Mouse (Mus musculus): Measurements from ENCODE around the gene Ms4a6b. TPM values are rescaled to one million over a fixed set of nuclear protein-coding genes. Genes with fewer than 3 reads are reported as not detected.
"Not testable (repeated sequence)": the region's sequence is repeated elsewhere in the genome, so short reads cannot be mapped to it uniquely, and the experiment has no call there.

Ms4a6b gene
- polyA plus RNA-seq, 1 experiment from 2014 or later: 8.4 TPM

DNA sequence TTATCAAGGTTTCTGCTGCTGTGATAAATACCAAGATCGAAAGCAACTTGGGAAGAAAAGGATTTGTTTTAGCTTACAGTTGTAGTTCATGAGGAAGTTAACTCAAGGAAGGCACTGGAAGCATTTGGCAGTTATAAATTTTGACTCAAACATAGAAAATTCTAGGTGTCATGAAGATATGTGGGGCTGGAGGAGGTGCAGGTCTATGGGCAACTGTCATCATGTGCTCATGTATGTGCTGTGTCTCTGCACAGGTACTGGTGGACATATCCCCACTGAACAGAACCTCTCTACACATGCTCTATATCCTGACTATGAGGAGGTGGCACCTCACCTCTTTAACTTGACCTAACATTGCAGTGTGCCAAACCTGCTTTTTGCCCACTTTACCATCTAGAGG lies 29.7 kb upstream of the Ms4a6b start:
- 92% methylated on average over 1 of the region's 1 CpGs for WGBS
- no peak overlapping the region for H3K27ac ChIP-seq (ENCODE audit: low read length)
- no peak overlapping the region for H3K4me2 ChIP-seq (ENCODE audit: low read depth, low read length)
- no peaks in the 10 kb centered on the region for H3K9me3 ChIP-seq (replicated peaks; ENCODE audit: control insufficient read depth, low read length)
- no peaks in the 10 kb centered on the region for H3K36me3 ChIP-seq (ENCODE audit: control insufficient read depth, insufficient read depth, low read length)
- no peak for ATAC-seq (ENCODE audit: insufficient read depth, low FRiP score)
- H3K4me1 ChIP-seq (ENCODE audit: control insufficient read depth, insufficient read depth, low read length): 0 out of 2 replicates have a peak, but pooled peaks cover 2% of the 10 kb centered on the region
- H3K4me3 ChIP-seq (replicated peaks; ENCODE audit: low read length): no peak overlapping the region
- H3K9ac ChIP-seq (ENCODE audit: low read length): no peak overlapping the region
- no peaks in the 10 kb centered on the region for H3K27me3 ChIP-seq (ENCODE audit: control insufficient read depth, insufficient read depth, low read length)

DNA sequence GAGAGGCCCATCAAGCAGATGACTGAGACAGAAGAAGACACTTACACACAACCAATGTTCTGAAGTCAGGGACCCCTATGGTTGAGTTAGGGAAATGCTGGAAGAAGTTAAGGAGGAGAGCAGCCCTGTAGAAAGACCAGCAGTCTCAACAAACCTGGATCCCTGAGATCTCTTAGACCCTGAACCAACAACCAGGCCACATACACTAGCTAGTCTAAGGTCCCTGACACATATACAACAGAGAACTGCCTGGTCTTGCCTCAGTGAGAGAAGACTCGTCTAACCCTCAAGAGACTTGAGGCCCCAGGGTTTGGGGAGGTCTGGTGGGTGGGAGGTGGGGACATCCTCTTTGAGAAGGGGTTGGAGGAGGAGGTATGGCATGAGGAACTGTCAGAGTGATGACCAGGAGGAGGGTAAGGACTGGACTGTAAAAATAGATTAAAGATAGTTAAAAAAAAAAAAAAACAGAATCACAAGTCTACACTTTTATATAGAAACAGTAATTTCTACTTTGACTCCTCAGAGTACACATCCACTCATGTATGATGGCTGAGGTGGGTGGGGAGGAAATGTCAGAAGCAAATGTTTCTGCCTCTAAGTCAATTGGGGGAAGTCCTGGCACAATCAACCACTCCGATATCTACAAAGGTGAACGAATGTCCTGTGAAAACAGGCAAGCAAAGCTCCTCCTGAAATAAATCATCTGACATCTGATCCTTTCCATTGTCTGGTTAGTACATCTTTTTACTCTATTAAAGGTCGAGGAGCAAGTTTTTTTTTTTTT lies 24.7 kb upstream of the Ms4a6b start:
- no peak overlapping the region for H3K4me3 ChIP-seq (replicated peaks; ENCODE audit: low read length)
- no peaks in the 10 kb centered on the region for H3K27me3 ChIP-seq (ENCODE audit: control insufficient read depth, insufficient read depth, low read length)
- H3K4me2 ChIP-seq (ENCODE audit: low read depth, low read length): no peak overlapping the region
- ATAC-seq (ENCODE audit: insufficient read depth, low FRiP score): no peak
- no peak overlapping the region for H3K27ac ChIP-seq (ENCODE audit: low read length)
- 66% methylated on average over 4 of the region's 4 CpGs for WGBS
- H3K4me1 ChIP-seq (ENCODE audit: control insufficient read depth, insufficient read depth, low read length): no peaks in the 10 kb centered on the region
- H3K36me3 ChIP-seq (ENCODE audit: control insufficient read depth, insufficient read depth, low read length): no peaks in the 10 kb centered on the region
- H3K9me3 ChIP-seq (replicated peaks; ENCODE audit: control insufficient read depth, low read length): no peaks in the 10 kb centered on the region
- H3K9ac ChIP-seq (ENCODE audit: low read length): no peak overlapping the region

DNA sequence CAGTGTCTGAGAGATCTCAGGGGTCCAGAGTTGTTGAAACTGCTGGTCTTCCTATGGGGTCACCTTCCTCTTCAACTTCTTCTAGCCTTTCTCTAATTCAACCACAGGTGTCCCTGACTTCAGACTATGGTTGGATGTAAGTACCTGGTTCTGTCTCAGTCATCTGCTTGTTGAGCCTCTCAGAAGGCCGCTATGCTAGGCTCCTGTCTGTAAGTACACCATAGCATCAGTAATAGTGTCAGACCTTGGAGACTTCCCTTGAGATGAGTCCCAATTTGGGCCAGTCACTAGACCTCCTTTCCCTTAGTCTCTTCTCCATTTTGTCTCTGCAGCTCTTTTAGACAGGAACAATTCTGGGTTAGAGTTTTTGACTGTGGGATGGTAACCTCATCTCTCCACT lies 23.6 kb upstream of the Ms4a6b start:
- H3K27me3 ChIP-seq (ENCODE audit: control insufficient read depth, insufficient read depth, low read length): no peaks in the 10 kb centered on the region
- H3K4me1 ChIP-seq (ENCODE audit: control insufficient read depth, insufficient read depth, low read length): no peaks in the 10 kb centered on the region
- no peaks in the 10 kb centered on the region for H3K9me3 ChIP-seq (replicated peaks; ENCODE audit: control insufficient read depth, low read length)
- no peak for ATAC-seq (ENCODE audit: insufficient read depth, low FRiP score)
- H3K27ac ChIP-seq (ENCODE audit: low read length): no peak overlapping the region
- 75% methylated on average over 1 of the region's 1 CpGs for WGBS
- no peak overlapping the region for H3K9ac ChIP-seq (ENCODE audit: low read length)
- no peaks in the 10 kb centered on the region for H3K36me3 ChIP-seq (ENCODE audit: control insufficient read depth, insufficient read depth, low read length)
- H3K4me3 ChIP-seq (replicated peaks; ENCODE audit: low read length): no peak overlapping the region
- no peak overlapping the region for H3K4me2 ChIP-seq (ENCODE audit: low read depth, low read length)

DNA sequence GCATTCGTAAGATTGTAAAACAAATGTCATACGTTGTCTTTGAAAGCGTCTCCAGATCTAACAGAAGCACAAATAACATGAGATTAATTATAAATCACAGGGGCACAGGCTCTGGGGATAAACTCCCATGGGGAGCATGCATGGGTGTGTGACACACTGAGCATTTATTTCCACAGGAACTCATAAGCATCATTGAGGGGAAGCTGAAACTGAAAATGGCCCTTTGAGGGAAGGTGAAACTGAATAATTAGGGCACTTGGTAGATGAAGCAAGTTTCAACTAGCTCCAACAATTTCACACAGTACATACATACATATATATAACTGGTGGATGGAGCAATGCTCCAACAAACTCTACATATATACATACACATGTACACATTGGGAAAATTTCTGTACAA lies 21.8 kb upstream of the Ms4a6b start:
- H3K9ac ChIP-seq (ENCODE audit: low read length): no peak overlapping the region
- 60% methylated on average over 3 of the region's 3 CpGs for WGBS
- no peak overlapping the region for H3K4me2 ChIP-seq (ENCODE audit: low read depth, low read length)
- H3K4me1 ChIP-seq (ENCODE audit: control insufficient read depth, insufficient read depth, low read length): no peaks in the 10 kb centered on the region
- H3K4me3 ChIP-seq (replicated peaks; ENCODE audit: low read length): no peak overlapping the region
- H3K9me3 ChIP-seq (replicated peaks; ENCODE audit: control insufficient read depth, low read length): no peaks in the 10 kb centered on the region
- no peak for ATAC-seq (ENCODE audit: insufficient read depth, low FRiP score)
- H3K27me3 ChIP-seq (ENCODE audit: control insufficient read depth, insufficient read depth, low read length): no peaks in the 10 kb centered on the region
- no peak overlapping the region for H3K27ac ChIP-seq (ENCODE audit: low read length)
- no peaks in the 10 kb centered on the region for H3K36me3 ChIP-seq (ENCODE audit: control insufficient read depth, insufficient read depth, low read length)

DNA sequence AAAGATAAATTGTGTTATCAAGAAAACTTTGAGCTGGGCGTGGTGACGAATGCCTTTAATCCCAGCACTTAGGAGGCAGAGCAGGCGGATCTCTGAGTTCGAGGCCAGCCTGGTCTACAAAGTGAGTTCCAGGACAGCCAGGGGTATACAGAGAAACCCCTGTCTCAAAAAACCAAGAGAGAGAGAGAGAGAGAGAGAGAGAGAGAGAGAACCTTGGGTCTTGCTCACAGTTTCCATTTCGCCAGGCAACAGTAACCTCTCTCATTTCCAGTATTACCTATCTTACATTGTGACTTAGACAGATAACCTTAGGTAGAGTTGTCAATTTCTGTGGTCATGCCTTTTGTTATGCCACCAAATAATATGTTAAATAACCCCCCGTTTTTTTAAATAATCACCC lies 20.0 kb upstream of the Ms4a6b start:
- Histone ChIP-seq H3K4me2 (ENCODE audit: low read depth, low read length) (no peak overlapping the region), H3K4me1 (ENCODE audit: control insufficient read depth, insufficient read depth, low read length) (no peaks in the 10 kb centered on the region), H3K4me3 (replicated peaks; ENCODE audit: low read length) (no peak overlapping the region), H3K27me3 (ENCODE audit: control insufficient read depth, insufficient read depth, low read length) (no peaks in the 10 kb centered on the region), H3K36me3 (ENCODE audit: control insufficient read depth, insufficient read depth, low read length) (no peaks in the 10 kb centered on the region), H3K27ac (ENCODE audit: low read length) (no peak overlapping the region), H3K9me3 (replicated peaks; ENCODE audit: control insufficient read depth, low read length) (no peaks in the 10 kb centered on the region), H3K9ac (ENCODE audit: low read length) (no peak overlapping the region)
- no peak for ATAC-seq (ENCODE audit: insufficient read depth, low FRiP score)
- WGBS: 75% methylated on average over 6 of the region's 6 CpGs

DNA sequence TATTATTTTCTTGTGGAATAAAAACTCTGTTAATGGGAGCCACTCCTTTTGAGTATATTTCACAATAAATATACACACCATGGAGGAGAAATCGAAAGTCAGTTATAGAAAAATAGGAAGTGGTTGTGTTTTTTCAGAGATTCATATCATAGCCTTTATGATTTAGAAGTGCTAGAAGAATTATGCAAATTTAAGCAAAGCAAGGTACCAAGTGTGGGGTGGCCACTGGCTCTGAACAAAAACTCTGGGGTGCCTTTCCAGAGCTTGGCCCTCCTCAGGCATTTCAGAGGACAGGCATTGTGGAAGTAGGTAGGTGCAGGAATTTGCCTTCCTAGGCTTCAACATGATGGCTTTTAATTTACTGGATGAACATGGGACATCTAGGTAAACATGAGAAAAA lies 19.0 kb upstream of the Ms4a6b start:
- 85% methylated on average over 1 of the region's 1 CpGs for WGBS
- not testable (repeated sequence) for H3K27ac ChIP-seq (ENCODE audit: low read length); H3K27me3 ChIP-seq (ENCODE audit: control insufficient read depth, insufficient read depth, low read length); ATAC-seq (ENCODE audit: insufficient read depth, low FRiP score); H3K36me3 ChIP-seq (ENCODE audit: control insufficient read depth, insufficient read depth, low read length); H3K4me3 ChIP-seq (replicated peaks; ENCODE audit: low read length); H3K4me1 ChIP-seq (ENCODE audit: control insufficient read depth, insufficient read depth, low read length); H3K9ac ChIP-seq (ENCODE audit: low read length); H3K4me2 ChIP-seq (ENCODE audit: low read depth, low read length); H3K9me3 ChIP-seq (replicated peaks; ENCODE audit: control insufficient read depth, low read length)

DNA sequence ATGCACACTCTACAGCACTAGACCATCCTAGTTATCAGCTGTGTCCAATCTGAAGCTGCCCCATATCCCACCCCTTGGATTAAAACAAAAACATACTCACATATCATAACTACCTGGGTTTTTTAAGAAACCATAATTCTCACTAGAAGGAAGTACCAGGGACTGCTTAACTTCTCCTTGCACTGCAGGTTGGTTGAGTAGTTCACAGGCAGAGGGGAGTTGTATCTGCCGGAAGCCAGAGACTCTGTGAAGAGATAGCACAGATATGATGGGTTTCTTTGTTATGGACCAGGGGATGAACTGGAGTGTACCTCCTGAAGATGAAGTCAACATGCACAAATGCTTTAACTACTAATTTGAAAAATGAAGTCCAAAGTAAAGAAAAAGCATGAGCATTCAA lies 15.5 kb upstream of the Ms4a6b start:
- 82% methylated on average over 1 of the region's 1 CpGs for WGBS
- ATAC-seq (ENCODE audit: insufficient read depth, low FRiP score): no peak
- no peak overlapping the region for H3K27ac ChIP-seq (ENCODE audit: low read length)
- no peak overlapping the region for H3K9ac ChIP-seq (ENCODE audit: low read length)
- no peaks in the 10 kb centered on the region for H3K36me3 ChIP-seq (ENCODE audit: control insufficient read depth, insufficient read depth, low read length)
- no peaks in the 10 kb centered on the region for H3K27me3 ChIP-seq (ENCODE audit: control insufficient read depth, insufficient read depth, low read length)
- no peak overlapping the region for H3K4me3 ChIP-seq (replicated peaks; ENCODE audit: low read length)
- H3K4me1 ChIP-seq (ENCODE audit: control insufficient read depth, insufficient read depth, low read length): no peaks in the 10 kb centered on the region
- no peaks in the 10 kb centered on the region for H3K9me3 ChIP-seq (replicated peaks; ENCODE audit: control insufficient read depth, low read length)
- no peak overlapping the region for H3K4me2 ChIP-seq (ENCODE audit: low read depth, low read length)

DNA sequence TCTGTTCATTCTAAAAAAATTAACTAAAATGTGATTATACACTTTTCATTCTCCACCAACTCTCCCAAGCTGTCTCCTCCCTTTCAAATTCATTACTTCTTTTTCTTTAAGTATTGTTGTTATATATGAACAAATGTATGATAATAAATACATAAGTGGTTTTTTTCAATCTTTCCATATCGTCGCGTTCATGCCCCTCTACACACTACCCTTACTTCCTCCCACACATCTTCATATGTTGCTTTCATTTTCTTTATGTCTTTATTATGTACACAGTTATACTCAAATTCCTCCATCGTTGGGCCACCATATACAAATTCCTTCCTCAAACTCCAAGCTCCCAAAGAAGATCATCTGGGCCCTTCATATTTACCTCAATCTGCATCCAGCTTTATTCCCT lies 15.0 kb upstream of the Ms4a6b start:
- no peaks in the 10 kb centered on the region for H3K4me1 ChIP-seq (ENCODE audit: control insufficient read depth, insufficient read depth, low read length)
- H3K4me3 ChIP-seq (replicated peaks; ENCODE audit: low read length): no peak overlapping the region
- no peak overlapping the region for H3K4me2 ChIP-seq (ENCODE audit: low read depth, low read length)
- WGBS: 84% methylated on average over 4 of the region's 4 CpGs
- no peak overlapping the region for H3K9ac ChIP-seq (ENCODE audit: low read length)
- no peaks in the 10 kb centered on the region for H3K36me3 ChIP-seq (ENCODE audit: control insufficient read depth, insufficient read depth, low read length)
- H3K27ac ChIP-seq (ENCODE audit: low read length): no peak overlapping the region
- no peaks in the 10 kb centered on the region for H3K27me3 ChIP-seq (ENCODE audit: control insufficient read depth, insufficient read depth, low read length)
- H3K9me3 ChIP-seq (replicated peaks; ENCODE audit: control insufficient read depth, low read length): no peaks in the 10 kb centered on the region
- ATAC-seq (ENCODE audit: insufficient read depth, low FRiP score): no peak

DNA sequence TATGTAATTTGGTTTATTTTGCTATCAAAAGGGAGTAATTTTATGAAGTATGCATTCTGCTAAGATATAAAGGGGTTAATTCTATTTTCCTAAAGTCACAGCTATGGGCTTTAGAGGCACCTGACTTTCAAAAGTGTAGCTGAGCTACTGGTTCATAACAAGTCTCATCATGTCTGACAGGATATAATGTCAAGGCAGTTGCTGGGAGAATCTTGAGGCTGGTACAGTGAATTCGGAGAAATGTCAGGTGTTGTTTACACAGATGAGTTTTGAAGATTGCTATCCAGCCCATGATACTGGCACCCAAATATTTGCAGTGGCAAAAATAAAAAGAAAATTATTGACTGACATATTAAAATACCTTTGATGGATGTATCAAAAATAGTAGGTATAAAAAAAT lies 11.5 kb upstream of the Ms4a6b start:
- Histone ChIP-seq H3K27ac (ENCODE audit: low read length) (no peak overlapping the region), H3K4me3 (replicated peaks; ENCODE audit: low read length) (no peak overlapping the region), H3K36me3 (ENCODE audit: control insufficient read depth, insufficient read depth, low read length) (no peaks in the 10 kb centered on the region), H3K27me3 (ENCODE audit: control insufficient read depth, insufficient read depth, low read length) (no peaks in the 10 kb centered on the region), H3K4me2 (ENCODE audit: low read depth, low read length) (no peak overlapping the region), H3K4me1 (ENCODE audit: control insufficient read depth, insufficient read depth, low read length) (no peaks in the 10 kb centered on the region), H3K9me3 (replicated peaks; ENCODE audit: control insufficient read depth, low read length) (no peaks in the 10 kb centered on the region), H3K9ac (ENCODE audit: low read length) (no peak overlapping the region)
- 63% methylated on average over 1 of the region's 1 CpGs for WGBS
- no peak for ATAC-seq (ENCODE audit: insufficient read depth, low FRiP score)
